Mouse (Mus musculus) testis, adult 2 months (tissue): ENCODE results near the gene Pnkd.

Source experiments
- CTCF ChIP-seq: fragments of 200-500 bp; IDR thresholded peaks from 2 replicates; pipeline ENCODE4 v1.5.1; 2012; ENCODE audit warnings: low read depth, mild to moderate bottlenecking, inconsistent platforms, low read length, moderate library complexity; ENCODE audit not compliant: control insufficient read depth, insufficient read depth, insufficient replicate concordance
- POLR2A ChIP-seq: fragments of 200-500 bp; IDR thresholded peaks from 2 replicates; pipeline ENCODE4 v1.6.1; 2012; ENCODE audit warnings: low read depth, mild to moderate bottlenecking, inconsistent platforms, low read length, moderate library complexity; ENCODE audit not compliant: control insufficient read depth

- TF ChIP-seq CTCF (no peak), POLR2A (peak; percentile 93; the same call in 1 of the 2 replicates)
These were observed 4.0 kb upstream of the Pnkd start for GRCm38 (mm10) chr1:74280591-74281325.
